Mouse (Mus musculus) erythroid progenitor cell, adult 5-6 weeks (primary cell): ENCODE results near the gene Wdr81. TPM values are rescaled to one million over a fixed set of nuclear protein-coding genes. Genes with fewer than 3 reads are reported as not detected.
A peak's percentile ranks its signal among the peaks of the same experiment; 100 is the strongest.

Source experiments
- ATAC-seq: replicated peaks from 2 replicates; pipeline ENCODE4 v1.8.0; 2016; ENCODE audit warnings: moderate number of reproducible peaks, mild to moderate bottlenecking, moderate TSS enrichment, inconsistent platforms; ENCODE audit not compliant: poor library complexity, low FRiP score, severe bottlenecking
- total RNA-seq, 2 experiments: library from RNA; stranded (forward) in 1 of 2; stranded (reverse) in 1 of 2; fragments of 150-400 nt in 1 of 2; fragments of 186-747, 209-891 nt in 1 of 2; gene quantifications; 2 replicates each; pipeline versions ENCODE4 v1.2.3 to v1.2.4; 2015 to 2017; ENCODE audit warnings: low replicate concordance in 2 of 2

The Wdr81 gene
- total RNA-seq, 2 experiments from 2014 or later: 39.0 to 48.8 TPM

DNA sequence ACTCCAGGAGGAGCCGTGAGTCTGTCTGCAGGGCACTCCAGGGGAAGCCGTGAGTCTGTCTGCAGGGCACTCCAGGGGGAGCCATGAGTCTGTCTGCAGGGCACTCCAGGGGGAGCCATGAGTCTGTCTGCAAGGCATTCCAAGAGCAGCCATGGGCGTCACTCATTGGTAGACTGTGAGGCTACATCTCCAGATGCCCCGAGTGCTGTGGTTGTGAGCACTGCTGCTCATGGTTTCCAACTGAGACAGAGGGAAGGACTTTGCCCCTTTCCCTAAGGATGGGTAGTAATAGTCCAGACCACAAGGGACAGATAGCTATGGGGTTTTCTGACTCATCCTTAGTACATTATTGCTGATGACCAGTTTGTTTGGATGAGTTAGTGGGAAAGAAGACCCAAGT, 48.4 kb downstream of the Wdr81 start:
- no peak for ATAC-seq

- ATAC-seq: no peak
Measured at GRCm38 (mm10) chr11:75404801-75405200, 49.7 kb downstream of the Wdr81 start.

DNA sequence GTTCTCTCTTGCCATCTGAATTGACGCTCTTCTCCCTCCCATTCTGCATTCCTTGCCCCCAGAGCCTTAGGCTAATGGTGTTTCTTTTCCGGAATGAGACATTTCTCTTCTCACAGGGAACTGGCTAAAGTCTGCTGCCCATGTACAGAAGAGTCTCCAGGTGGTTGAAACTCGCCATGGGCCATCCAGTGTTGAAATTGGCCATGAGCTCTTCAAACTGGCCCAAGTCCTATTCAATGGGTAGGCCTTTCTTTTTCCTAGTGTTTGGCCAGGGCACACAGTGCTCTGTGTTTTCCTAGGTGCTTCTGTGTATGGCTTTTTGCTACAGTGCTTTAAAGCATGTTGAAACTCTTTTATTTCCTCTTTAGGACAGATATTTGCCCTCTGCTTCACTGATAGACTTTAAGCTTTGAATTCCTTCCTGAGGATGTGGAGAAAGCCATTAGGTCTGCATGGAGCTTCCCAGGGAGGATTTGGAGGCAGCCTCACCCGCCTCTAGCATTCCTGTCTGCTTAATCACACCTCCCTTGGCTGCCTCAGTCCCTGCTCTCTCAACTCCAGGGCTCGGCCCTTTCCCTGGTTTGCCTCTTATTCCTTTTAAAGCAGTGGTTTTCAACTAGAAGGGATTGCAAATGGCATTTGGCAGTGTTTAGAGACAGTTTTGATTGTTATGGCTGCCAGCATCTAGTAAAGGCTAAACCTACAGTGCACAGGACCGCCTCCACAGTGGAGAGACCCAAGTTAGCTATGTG, 51.0 kb downstream of the Wdr81 start:
- ATAC-seq: no peak

GRCm38 (mm10) chr11:75402271-75402690, 52.2 kb downstream of the Wdr81 start:
- peak; percentile 58 for ATAC-seq

- ATAC-seq: no peak
Measured at GRCm38 (mm10) chr11:75400099-75400498, 54.4 kb downstream of the Wdr81 start.

DNA sequence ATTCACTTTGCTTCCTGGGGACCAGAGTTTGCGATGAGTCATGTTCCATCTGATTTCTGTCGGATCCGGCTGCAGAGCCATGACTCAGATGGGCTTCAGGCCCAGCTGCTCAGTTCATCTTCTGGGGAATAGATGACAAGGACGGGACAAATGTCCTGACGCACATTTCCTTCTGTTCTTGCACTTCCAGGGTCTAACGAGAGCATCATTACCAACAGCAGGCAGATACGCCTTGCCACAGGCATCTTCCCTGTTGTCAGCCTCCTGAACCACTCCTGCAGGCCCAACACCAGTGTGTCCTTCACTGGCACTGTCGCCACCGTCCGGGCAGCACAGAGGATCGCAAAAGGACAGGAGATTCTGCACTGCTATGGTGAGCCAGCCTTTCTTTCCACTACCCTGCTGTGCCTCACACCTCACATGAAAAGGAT, 55.1 kb downstream of the Wdr81 start:
- ATAC-seq: no peak

- ATAC-seq: no peak
Measured at GRCm38 (mm10) chr11:75397452-75397851, 57.1 kb downstream of the Wdr81 start.

DNA sequence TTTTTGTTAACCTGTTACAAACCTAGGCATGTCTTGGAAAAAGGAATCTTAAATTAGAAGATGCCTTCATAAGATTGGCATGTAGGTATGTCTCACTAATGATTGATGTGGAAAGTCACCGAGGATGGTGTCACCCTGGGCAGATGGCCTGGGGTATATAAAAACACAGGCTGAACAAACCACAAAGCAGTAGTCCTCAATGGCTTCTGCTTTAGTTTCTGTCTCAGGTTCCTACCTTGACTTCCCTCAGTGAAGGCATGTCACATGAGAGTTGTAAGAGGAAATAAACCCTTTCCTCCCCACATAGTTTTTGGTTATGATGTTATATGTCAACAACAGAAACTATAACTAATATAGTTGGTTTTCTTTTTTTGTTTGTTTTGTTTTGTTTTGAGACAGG, 58.9 kb downstream of the Wdr81 start:
- ATAC-seq: no peak

Other genes starting within 250 kb of the Wdr81 start
- 76.7 and 95.5 TPM in 2 replicates for gene Rpa1, start 106.4 kb downstream of the Wdr81 start, total RNA-seq (2015; ENCODE audit: low replicate concordance)
- 100 and 110 TPM in 2 replicates for gene Rpa1, start 106.4 kb downstream of the Wdr81 start, total RNA-seq (2017; ENCODE audit: low replicate concordance)
- gene Smyd4, start 106.3 kb downstream of the Wdr81 start, total RNA-seq (2015; ENCODE audit: low replicate concordance): 6.1 and 8.4 TPM in 2 replicates
- 1.1 and 5.3 TPM in 2 replicates for gene Smyd4, start 106.3 kb downstream of the Wdr81 start, total RNA-seq (2017; ENCODE audit: low replicate concordance)
- 2.9 and 26.0 TPM in 2 replicates for gene Serpinf1, start 32.0 kb downstream of the Wdr81 start, total RNA-seq (2015; ENCODE audit: low replicate concordance)
- gene Serpinf1, start 32.0 kb downstream of the Wdr81 start, total RNA-seq (2017; ENCODE audit: low replicate concordance): 2.2 TPM in 1 of 2 replicates, not detected in the other
- gene Serpinf2, start 15.1 kb downstream of the Wdr81 start, total RNA-seq (2015; ENCODE audit: low replicate concordance): 2.2 TPM in 1 of 2 replicates, not detected in the other
- 0.98 and 1.5 TPM in 2 replicates for gene Serpinf2, start 15.1 kb downstream of the Wdr81 start, total RNA-seq (2017; ENCODE audit: low replicate concordance)
- gene Tlcd2, start 7.0 kb upstream of the Wdr81 start, total RNA-seq (2015; ENCODE audit: low replicate concordance): 1.8 and 6.7 TPM in 2 replicates
- gene Tlcd2, start 7.0 kb upstream of the Wdr81 start, total RNA-seq (2017; ENCODE audit: low replicate concordance): 1.0 and 17.8 TPM in 2 replicates
- 69.6 and 70.0 TPM in 2 replicates for gene Prpf8, start 32.1 kb upstream of the Wdr81 start, total RNA-seq (2015; ENCODE audit: low replicate concordance)
- gene Prpf8, start 32.1 kb upstream of the Wdr81 start, total RNA-seq (2017; ENCODE audit: low replicate concordance): 53.6 and 56.5 TPM in 2 replicates
- not detected in 2 replicates for gene Rilp, start 55.4 kb upstream of the Wdr81 start, total RNA-seq (2015; ENCODE audit: low replicate concordance)
- 0.26 and 1.3 TPM in 2 replicates for gene Rilp, start 55.4 kb upstream of the Wdr81 start, total RNA-seq (2017; ENCODE audit: low replicate concordance)
- gene Scarf1, start 58.8 kb upstream of the Wdr81 start, total RNA-seq (2015; ENCODE audit: low replicate concordance): not detected in 2 replicates
- gene Scarf1, start 58.8 kb upstream of the Wdr81 start, total RNA-seq (2017; ENCODE audit: low replicate concordance): 0.15 TPM in 1 of 2 replicates, not detected in the other
- gene Slc43a2, start 77.0 kb upstream of the Wdr81 start, total RNA-seq (2015; ENCODE audit: low replicate concordance): 4.3 and 6.3 TPM in 2 replicates
- 4.5 and 8.2 TPM in 2 replicates for gene Slc43a2, start 77.0 kb upstream of the Wdr81 start, total RNA-seq (2017; ENCODE audit: low replicate concordance)
- 39.8 and 49.4 TPM in 2 replicates for gene Pitpna, start 133.4 kb upstream of the Wdr81 start, total RNA-seq (2015; ENCODE audit: low replicate concordance)
- 18.0 and 33.4 TPM in 2 replicates for gene Pitpna, start 133.4 kb upstream of the Wdr81 start, total RNA-seq (2017; ENCODE audit: low replicate concordance)
- gene Inpp5k, start 176.3 kb upstream of the Wdr81 start, total RNA-seq (2015; ENCODE audit: low replicate concordance): 36.8 and 78.8 TPM in 2 replicates
- gene Inpp5k, start 176.3 kb upstream of the Wdr81 start, total RNA-seq (2017; ENCODE audit: low replicate concordance): 38.4 and 46.3 TPM in 2 replicates
- 15.5 and 22.2 TPM in 2 replicates for gene Myo1c, start 195.8 kb upstream of the Wdr81 start, total RNA-seq (2015; ENCODE audit: low replicate concordance)
- 17.3 and 21.2 TPM in 2 replicates for gene Myo1c, start 195.8 kb upstream of the Wdr81 start, total RNA-seq (2017; ENCODE audit: low replicate concordance)
- gene Crk, start 224.5 kb upstream of the Wdr81 start, total RNA-seq (2015; ENCODE audit: low replicate concordance): 32.1 and 41.5 TPM in 2 replicates
- 43.8 and 83.8 TPM in 2 replicates for gene Crk, start 224.5 kb upstream of the Wdr81 start, total RNA-seq (2017; ENCODE audit: low replicate concordance)